Mouse (Mus musculus) heart, adult 2 months (tissue): Measurements from ENCODE around the gene Cntrl.

Source experiments
- CTCF ChIP-seq: fragments of 200-600 bp; IDR thresholded peaks from 2 replicates; pipeline ENCODE4 v1.8.1; 2022; ENCODE audit warnings: antibody characterized with exemption, mild to moderate bottlenecking, moderate library complexity
- EP300 ChIP-seq: fragments of 200-500 bp; IDR thresholded peaks from 2 replicates; pipeline ENCODE4 v1.6.1; 2011; ENCODE audit warnings: low read depth, low read length, control low read depth; ENCODE audit not compliant: insufficient read depth
- POLR2A ChIP-seq: fragments of 200-500 bp; IDR thresholded peaks from 2 replicates; pipeline ENCODE4 v1.6.1; 2011; ENCODE audit warnings: mild to moderate bottlenecking, low read depth, low read length, control low read depth; ENCODE audit not compliant: insufficient read depth

DNA sequence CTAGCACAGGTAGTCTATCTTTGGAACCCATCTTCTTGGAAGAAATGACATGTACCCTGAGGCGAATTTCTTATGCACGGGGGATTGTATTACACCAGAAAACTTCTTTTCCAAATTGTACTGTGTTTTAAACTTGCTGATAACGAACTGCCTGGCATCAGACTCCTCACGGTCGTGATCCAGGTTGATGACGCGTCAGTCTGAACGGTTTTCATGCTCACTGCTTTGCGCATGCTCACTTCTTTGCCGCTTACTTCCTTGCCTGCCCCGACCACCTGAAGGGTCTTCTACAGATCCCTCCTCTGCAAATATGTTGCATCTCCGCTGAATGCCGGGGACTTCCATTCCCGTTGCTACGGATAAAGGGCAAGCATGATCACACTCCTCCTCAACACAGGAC lies 115.0 kb downstream of the Cntrl start:
- no peak for TF ChIP-seq EP300
- TF ChIP-seq POLR2A: no peak
- no peak for TF ChIP-seq CTCF
